Mouse (Mus musculus): ENCODE results near the gene Col7a1. TPM values are rescaled to one million over a fixed set of nuclear protein-coding genes. Genes with fewer than 3 reads are reported as not detected.

The Col7a1 gene
- polyA plus RNA-seq, 1 experiment from 2014 or later = 6.2 TPM

GRCm38 (mm10) chr9:109010316-109010690 is 56.9 kb downstream of the Col7a1 start:
- Histone ChIP-seq H3K4me1 (replicated peaks; ENCODE audit: control insufficient read depth, insufficient read depth) (no peaks in the 10 kb centered on the region), H3K27ac (replicated peaks) (no peak overlapping the region), H3K4me3 (ENCODE audit: low read depth, low read length) (no peak overlapping the region), H3K4me2 (replicated peaks; ENCODE audit: low read depth) (no peak overlapping the region), H3K27me3 (ENCODE audit: control insufficient read depth, insufficient read depth, low read length) (no peaks in the 10 kb centered on the region), H3K36me3 (ENCODE audit: control insufficient read depth, insufficient read depth, low read length) (no peaks in the 10 kb centered on the region), H3K9ac (ENCODE audit: low read length) (no peak overlapping the region), H3K9me3 (ENCODE audit: control insufficient read depth, low read length) (no peaks in the 10 kb centered on the region)
- TF ChIP-seq CTCF (IDR thresholded peaks at IDR 0.05; ENCODE audit: low read depth) = no peak
- no peak for TF ChIP-seq EP300 (optimal IDR thresholded peaks at IDR 0.05)
- ATAC-seq (ENCODE audit: low FRiP score, low TSS enrichment) = no peak
- 81% methylated on average over 14 of the region's 14 CpGs for WGBS
- DNase-seq (ENCODE audit: low spot score) = no peak

GRCm38 (mm10) chr9:109015397-109015796 is 62.0 kb downstream of the Col7a1 start:
- WGBS = 34% methylated on average over 8 of the region's 8 CpGs
- Histone ChIP-seq H3K4me3 (ENCODE audit: low read depth, low read length) (no peak overlapping the region), H3K27ac (replicated peaks) (no peak overlapping the region), H3K4me2 (replicated peaks; ENCODE audit: low read depth) (no peak overlapping the region), H3K27me3 (ENCODE audit: control insufficient read depth, insufficient read depth, low read length) (no peaks in the 10 kb centered on the region), H3K9me3 (ENCODE audit: control insufficient read depth, low read length) (no peaks in the 10 kb centered on the region), H3K36me3 (ENCODE audit: control insufficient read depth, insufficient read depth, low read length) (no peaks in the 10 kb centered on the region), H3K4me1 (replicated peaks; ENCODE audit: control insufficient read depth, insufficient read depth) (no peaks in the 10 kb centered on the region), H3K9ac (ENCODE audit: low read length) (no peak overlapping the region)
- DNase-seq (ENCODE audit: low spot score) (peak; percentile 56), ATAC-seq (ENCODE audit: low FRiP score, low TSS enrichment) (peak; percentile 74; the same call in 1 of the 2 replicates)
- TF ChIP-seq EP300 (optimal IDR thresholded peaks at IDR 0.05) = no peak
- no peak for TF ChIP-seq CTCF (IDR thresholded peaks at IDR 0.05; ENCODE audit: low read depth)

GRCm38 (mm10) chr9:109016973-109017604 is 63.7 kb downstream of the Col7a1 start:
- TF ChIP-seq CTCF (IDR thresholded peaks at IDR 0.05; ENCODE audit: low read depth) (no peak), EP300 (optimal IDR thresholded peaks at IDR 0.05) (no peak)
- H3K27ac ChIP-seq (replicated peaks) = no peak overlapping the region
- no peak overlapping the region for H3K9ac ChIP-seq (ENCODE audit: low read length)
- H3K4me3 ChIP-seq (ENCODE audit: low read depth, low read length) = no peak overlapping the region
- H3K4me2 ChIP-seq (replicated peaks; ENCODE audit: low read depth) = no peak overlapping the region
- H3K27me3 ChIP-seq (ENCODE audit: control insufficient read depth, insufficient read depth, low read length) = no peaks in the 10 kb centered on the region
- no peaks in the 10 kb centered on the region for H3K4me1 ChIP-seq (replicated peaks; ENCODE audit: control insufficient read depth, insufficient read depth)
- no peaks in the 10 kb centered on the region for H3K36me3 ChIP-seq (ENCODE audit: control insufficient read depth, insufficient read depth, low read length)
- ATAC-seq (ENCODE audit: low FRiP score, low TSS enrichment) = no peak
- no peaks in the 10 kb centered on the region for H3K9me3 ChIP-seq (ENCODE audit: control insufficient read depth, low read length)
- WGBS = 68% methylated on average over 11 of the region's 11 CpGs
- DNase-seq (ENCODE audit: low spot score) = no peak

- no peaks in the 10 kb centered on the region for H3K27me3 ChIP-seq (ENCODE audit: control insufficient read depth, insufficient read depth, low read length)
- H3K36me3 ChIP-seq (ENCODE audit: control insufficient read depth, insufficient read depth, low read length) = no peaks in the 10 kb centered on the region
- H3K27ac ChIP-seq (replicated peaks) = 0 out of 2 replicates have a peak overlapping the region, but pooled peaks have one; percentile 8
- TF ChIP-seq EP300 (optimal IDR thresholded peaks at IDR 0.05) (no peak), CTCF (IDR thresholded peaks at IDR 0.05; ENCODE audit: low read depth) (no peak)
- no peaks in the 10 kb centered on the region for H3K9me3 ChIP-seq (ENCODE audit: control insufficient read depth, low read length)
- 82% methylated on average over 4 of the region's 4 CpGs for WGBS
- H3K4me2 ChIP-seq (replicated peaks; ENCODE audit: low read depth) = no peak overlapping the region
- no peak overlapping the region for H3K9ac ChIP-seq (ENCODE audit: low read length)
- peak; percentile 56; the same call in 1 of the 2 replicates for ATAC-seq (ENCODE audit: low FRiP score, low TSS enrichment)
- no peak for DNase-seq (ENCODE audit: low spot score)
- no peak overlapping the region for H3K4me3 ChIP-seq (ENCODE audit: low read depth, low read length)
- H3K4me1 ChIP-seq (replicated peaks; ENCODE audit: control insufficient read depth, insufficient read depth) = no peaks in the 10 kb centered on the region
Measured at GRCm38 (mm10) chr9:109021428-109021827, 68.0 kb downstream of the Col7a1 start.

- no peak for DNase-seq (ENCODE audit: low spot score)
- TF ChIP-seq EP300 (optimal IDR thresholded peaks at IDR 0.05) (no peak), CTCF (IDR thresholded peaks at IDR 0.05; ENCODE audit: low read depth) (no peak)
- WGBS = 79% methylated on average over 17 of the region's 17 CpGs
Measured at GRCm38 (mm10) chr9:109022866-109023685, 69.7 kb downstream of the Col7a1 start.

GRCm38 (mm10) chr9:109027521-109027920 is 74.1 kb downstream of the Col7a1 start:
- Histone ChIP-seq H3K9ac (ENCODE audit: low read length) (no peak overlapping the region), H3K27me3 (ENCODE audit: control insufficient read depth, insufficient read depth, low read length) (no peaks in the 10 kb centered on the region), H3K36me3 (ENCODE audit: control insufficient read depth, insufficient read depth, low read length) (no peaks in the 10 kb centered on the region; the same call in 1 of the 2 replicates), H3K4me3 (ENCODE audit: low read depth, low read length) (no peak overlapping the region), H3K27ac (replicated peaks) (peak overlapping the region; percentile 49), H3K9me3 (ENCODE audit: control insufficient read depth, low read length) (no peaks in the 10 kb centered on the region), H3K4me1 (replicated peaks; ENCODE audit: control insufficient read depth, insufficient read depth) (no peaks in the 10 kb centered on the region), H3K4me2 (replicated peaks; ENCODE audit: low read depth) (no peak overlapping the region)
- DNase-seq (ENCODE audit: low spot score) = peak; percentile 76
- peak; percentile 95 for ATAC-seq (ENCODE audit: low FRiP score, low TSS enrichment)
- no peak for TF ChIP-seq CTCF (IDR thresholded peaks at IDR 0.05; ENCODE audit: low read depth)
- TF ChIP-seq EP300 (optimal IDR thresholded peaks at IDR 0.05) = no peak
- 58% methylated on average over 8 of the region's 8 CpGs for WGBS

More at GRCm38 (mm10) chr9:109022866-109023685, 69.7 kb downstream of the Col7a1 start:
- ATAC-seq (ENCODE audit: low FRiP score, low TSS enrichment) = no peak
- H3K27me3 ChIP-seq (ENCODE audit: control insufficient read depth, insufficient read depth, low read length) = no peaks in the 10 kb centered on the region
- no peaks in the 10 kb centered on the region for H3K4me1 ChIP-seq (replicated peaks; ENCODE audit: control insufficient read depth, insufficient read depth)
- H3K9ac ChIP-seq (ENCODE audit: low read length) = no peak overlapping the region
- no peak overlapping the region for H3K4me2 ChIP-seq (replicated peaks; ENCODE audit: low read depth)
- no peak overlapping the region for H3K27ac ChIP-seq (replicated peaks)
- no peaks in the 10 kb centered on the region for H3K36me3 ChIP-seq (ENCODE audit: control insufficient read depth, insufficient read depth, low read length)
- no peak overlapping the region for H3K4me3 ChIP-seq (ENCODE audit: low read depth, low read length)
- no peaks in the 10 kb centered on the region for H3K9me3 ChIP-seq (ENCODE audit: control insufficient read depth, low read length)
